Mouse (Mus musculus) yolk sac, embryonic 10.5 days (tissue): ENCODE measurements around the gene Trim45.

ENCODE experiments used
- DNase-seq: peaks from one replicate; pipeline ENCODE4 v3.0.0-alpha.2; 2017; ENCODE audit warnings: low spot score

The Trim45 gene

DNA sequence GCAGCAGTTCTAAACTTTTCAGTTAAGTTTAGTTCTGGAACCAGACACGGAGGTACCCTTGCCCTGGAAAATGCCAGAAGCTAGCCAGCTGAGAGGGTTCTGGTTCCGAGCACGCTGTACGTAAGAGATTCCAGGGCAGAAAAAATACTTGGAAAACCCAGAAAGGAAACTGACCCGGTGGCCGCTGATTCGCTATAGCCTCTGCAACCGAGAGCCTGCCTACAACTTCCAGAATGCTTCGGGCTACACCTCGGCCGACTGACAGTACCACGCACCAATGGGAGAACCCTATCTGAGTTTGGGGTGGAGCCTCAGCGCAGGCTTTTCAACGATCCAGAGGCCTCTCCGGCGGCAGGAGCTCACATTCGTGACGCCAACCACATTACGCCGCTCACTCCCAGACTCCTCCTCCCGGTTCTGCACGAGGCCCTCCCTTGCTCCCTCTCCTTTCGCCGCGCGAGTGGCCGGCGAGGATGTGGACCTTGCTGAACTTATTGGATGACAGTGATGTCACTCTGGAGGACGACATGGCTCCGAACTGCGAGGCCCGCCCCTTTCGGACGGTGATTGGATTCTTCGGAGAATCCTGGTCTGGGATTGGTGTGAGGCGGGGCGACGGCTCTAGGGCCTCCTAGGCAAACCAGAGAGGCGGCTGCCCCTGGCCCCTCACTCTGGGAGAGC, at the start of gene Trim45:
Gene Trim45 (plus strand): TSS at position 378 of the 681 bp plus-strand sequence.
- DNase-seq: peak; percentile 99

DNA sequence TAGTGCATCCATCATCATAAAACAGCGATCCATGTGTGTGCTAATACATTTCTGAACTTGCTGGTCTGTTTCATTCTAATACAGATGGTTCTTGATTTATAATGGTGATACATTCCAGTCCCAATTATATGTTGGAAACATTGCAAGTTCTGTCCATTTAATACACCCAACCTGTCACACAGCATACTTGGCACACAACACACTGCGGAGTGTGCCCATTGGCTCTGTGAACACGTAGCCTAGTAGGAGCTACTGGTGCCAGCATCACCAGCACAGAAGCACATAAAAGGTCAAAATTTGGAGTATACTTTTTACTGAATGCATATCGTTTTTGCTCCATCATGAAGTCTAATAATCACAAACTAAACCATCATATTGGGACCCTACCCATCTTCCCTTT, 44.9 kb upstream of the Trim45 start:
- no peak for DNase-seq

DNA sequence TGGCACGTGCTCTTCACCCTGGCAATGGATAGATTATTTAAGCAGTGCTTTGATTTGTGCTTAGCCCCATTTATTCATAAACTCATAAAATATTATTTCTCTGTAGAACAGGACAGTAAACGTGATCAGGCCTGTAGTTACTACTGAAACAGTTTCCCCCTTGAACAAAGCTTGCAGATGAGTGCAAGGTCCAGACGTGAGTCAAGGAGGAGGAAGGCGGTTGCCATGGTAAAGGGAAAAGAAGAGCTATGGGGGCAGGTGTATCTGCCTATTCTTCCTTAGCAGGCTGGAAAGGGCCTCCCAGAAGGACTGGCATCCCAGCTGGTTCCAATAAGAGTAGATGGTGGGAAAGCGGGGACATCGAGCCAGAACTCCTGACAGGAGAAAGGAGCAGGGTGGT, 40.6 kb upstream of the Trim45 start:
- DNase-seq: no peak

DNA sequence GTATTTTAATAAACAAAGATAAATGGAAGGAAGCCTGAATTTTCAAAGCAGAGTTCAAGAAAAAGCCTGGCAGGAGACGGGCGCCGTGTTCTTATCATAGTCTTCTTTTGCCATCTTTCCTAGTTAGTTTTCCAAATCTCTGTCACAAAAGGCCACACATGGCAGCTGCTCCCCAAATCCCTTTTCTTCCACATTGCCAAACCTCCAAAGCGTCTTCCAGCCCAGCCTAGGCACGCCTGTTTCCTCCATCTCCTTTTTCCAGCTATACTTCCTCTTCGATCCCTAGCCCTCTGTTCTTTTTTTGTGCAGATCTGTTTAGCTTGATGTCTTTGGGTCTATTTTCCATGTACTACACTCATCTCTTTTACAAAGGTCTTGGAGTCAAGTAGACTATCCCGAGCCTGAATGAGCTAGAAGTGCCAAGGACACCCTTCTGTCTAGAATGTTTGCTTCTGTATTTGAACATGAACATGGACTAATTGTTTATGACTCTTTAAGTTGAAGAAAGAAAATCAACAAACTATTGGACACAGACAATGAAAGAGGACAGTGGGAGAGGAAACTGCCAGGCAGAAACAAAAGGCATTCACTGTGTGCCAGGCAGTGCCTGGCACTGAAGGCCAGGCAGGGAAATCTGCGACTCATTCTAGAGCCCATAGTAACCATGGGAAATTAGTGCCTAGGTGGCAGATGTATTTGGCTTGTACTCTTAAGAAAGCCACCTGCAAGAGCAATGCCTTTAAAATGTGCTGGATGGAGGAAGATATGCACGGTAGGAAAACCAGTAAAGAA, 40.0 kb upstream of the Trim45 start:
- no peak for DNase-seq

DNA sequence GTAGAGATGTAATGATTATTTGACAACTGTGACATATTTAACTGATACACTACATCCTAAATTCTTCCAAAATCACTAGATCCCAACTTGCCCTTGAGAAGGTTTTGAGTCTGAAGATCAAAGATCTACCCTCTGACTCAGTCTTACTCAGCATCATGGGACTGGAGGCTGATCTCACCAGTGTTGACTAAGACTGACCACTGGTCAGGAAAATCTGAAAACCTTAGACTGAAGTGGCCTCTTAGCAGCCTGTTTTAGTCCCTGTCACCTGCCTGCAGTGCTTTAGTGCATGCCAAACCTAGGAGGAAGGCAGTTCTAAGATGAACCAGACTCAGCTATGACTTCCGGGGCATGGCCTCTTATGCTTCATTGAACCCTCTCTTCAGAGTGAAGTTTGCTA, 32.8 kb upstream of the Trim45 start:
- no peak for DNase-seq

DNA sequence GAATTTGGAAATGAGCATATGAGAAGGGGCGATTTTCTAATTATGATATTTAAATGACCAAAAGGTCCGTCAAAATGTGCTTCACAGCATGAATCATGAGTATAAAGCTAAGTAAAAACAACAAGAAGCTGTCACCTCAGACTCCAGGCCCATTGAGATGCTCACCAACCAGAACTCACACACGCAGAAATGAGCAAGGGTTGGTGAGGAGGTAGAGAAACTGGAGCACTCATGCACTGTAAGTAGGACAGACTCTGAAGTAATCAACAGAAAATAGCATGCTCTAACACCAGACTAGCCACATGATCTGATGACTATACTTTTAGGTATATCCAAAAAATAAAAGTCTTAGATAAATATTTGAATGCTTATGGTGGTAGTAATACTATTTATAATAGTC, 31.6 kb upstream of the Trim45 start:
- DNase-seq: no peak

DNA sequence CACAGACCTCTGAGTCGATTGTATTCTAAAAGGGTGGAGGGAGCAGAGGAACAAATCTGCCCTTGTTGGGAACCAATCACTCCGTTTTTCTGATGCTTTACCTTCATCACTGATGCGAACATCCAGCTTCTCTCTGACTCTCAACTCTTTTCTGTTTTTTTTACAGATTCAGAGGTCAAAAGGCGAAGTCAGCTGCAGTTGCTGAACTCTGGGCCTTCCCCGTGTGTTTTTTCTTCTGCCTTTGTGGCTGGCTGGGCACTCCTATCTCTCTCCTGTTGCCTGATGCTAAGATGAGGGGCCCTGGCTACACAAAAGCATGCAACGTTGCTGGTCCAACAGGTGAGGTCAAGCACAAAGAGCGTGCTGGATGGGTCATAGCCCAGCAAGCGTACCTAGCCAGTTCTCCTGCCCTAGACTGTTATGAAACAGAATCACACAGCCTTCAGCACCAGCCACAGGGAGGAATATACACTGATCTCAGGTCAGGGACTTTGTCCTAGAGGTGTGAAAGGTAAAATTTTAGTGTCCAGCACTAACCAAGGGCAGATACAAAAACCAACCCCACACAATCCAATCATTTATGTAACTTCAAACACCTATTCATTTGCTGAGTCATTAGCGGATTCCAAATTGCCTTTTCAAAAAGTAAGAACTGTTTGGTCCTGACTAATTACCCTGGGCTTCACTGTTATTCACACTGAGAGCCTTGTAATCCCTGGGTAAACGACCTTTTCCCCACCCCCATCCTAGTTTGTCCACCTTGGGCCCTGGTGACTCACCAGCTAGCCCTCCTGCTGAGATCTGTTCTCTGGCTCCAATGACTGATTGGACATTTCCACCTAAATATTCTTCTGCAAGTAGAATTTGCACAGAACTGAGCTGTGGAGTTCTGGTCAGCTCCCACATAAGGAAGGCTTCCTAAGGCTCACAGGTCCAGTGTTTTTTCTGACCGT, 29.3 kb upstream of the Trim45 start:
- DNase-seq: peak; percentile 65

DNA sequence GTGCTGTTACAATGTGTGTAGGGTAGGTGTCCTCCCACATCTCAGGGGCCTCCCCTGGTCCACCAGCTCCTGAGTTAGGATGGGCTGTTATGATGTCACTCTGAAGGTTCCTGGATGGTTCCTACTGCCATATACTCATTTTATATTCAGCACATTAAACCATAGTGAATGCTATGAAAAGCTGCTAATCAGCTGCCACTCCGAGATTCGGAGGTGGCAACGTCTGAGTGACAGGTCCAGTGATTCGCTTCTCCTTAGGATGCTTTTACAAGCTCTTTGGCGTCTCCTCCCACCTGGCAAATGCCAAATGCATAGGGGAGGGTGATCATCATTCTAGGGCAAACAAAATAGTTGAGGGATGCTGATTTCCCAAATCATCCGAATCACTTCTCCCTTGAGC, 26.5 kb upstream of the Trim45 start:
- DNase-seq: no peak

DNA sequence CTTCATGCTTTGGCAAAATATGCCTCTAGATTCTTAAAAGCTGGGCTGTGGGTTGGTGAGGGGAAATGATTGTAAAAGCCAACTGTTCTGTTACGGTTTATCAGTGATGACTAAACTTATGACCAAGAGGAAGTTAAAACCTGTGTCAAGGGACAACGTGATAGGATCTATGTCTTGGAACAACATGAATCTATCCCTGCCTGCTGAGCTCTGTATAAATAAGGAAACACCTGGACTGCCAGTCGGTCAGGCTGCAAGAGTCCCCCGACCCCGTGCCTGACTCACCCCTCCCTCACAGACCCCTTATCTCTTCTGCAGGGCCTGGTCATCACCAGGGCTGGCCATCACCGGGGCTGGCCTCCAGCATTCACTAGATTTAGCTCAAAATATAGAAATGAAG, 15.9 kb upstream of the Trim45 start:
- DNase-seq: no peak

DNA sequence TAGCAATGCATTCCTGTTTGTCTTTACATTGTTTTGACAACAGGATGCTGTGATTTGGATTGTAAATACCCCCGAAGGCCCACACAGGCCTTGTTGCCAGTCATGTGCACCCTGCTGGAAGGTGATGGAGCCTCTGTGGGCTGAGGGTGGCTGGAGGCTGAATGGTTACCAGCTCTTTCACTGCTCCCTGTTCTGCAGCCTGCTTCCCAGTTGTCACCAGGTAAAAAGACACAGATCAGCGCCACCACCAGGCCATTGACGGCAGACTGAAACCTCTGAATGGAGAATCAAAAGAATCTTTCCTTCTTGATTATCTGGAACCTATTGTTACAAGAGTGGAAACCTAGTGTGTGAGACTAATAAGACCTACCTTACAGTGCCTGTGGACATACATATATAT, 15.1 kb upstream of the Trim45 start:
- DNase-seq: no peak

DNA sequence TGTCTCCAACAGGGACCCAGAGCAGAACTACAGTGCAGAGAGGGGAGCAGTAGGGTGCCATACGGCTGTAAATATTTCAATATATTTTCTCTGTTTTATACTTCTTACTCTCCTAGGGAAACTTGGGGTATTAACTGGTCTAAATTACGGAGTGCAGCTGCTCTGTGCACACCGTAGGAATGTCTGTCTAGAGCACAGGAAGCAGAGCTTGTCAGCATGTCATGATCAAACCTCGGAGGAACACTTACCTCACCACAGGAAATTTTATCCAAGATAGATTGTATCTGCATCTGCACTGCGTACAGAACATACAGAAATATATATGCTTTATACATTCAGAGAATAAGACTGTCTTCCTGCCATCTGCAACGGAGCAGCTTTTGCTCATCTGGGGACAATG, 13.4 kb upstream of the Trim45 start:
- DNase-seq: no peak

DNA sequence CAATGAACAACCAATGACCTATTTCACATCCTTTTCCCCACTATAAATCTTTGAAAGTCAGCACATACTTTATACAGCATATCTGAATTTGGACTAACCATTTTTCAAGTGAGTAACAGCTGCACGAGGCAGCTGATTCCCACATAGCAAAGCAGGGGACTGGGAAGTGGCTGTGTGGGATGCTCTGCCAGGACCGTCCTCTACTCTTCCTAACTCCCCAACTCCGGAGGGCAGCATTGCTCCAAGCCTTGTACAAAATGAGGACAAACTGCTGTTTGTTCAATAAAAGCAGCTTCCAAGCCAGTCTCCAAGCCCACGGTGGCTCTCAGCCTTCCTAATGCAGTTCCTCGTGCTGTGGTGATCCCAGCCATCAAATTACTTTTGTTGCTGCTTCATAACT, 11.4 kb upstream of the Trim45 start:
- no peak for DNase-seq

DNA sequence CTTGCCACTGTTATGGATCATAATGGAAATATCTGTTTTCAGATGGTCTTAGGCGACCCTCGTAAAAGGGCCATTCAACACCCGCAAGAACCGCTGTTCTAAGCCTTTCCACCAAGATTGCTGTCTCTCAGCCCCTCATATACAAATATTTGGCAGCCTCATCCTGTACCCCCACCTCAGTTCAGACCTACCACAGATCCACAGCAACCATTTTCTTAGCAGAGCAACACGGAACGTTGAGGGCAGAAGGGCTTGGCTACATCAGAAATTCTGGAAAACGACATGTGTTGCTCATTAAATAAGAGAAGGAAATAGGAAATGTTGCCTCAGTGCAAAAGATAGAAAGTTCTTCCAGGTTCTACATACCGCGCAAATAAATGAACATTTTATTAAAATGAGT, 11.0 kb upstream of the Trim45 start:
- DNase-seq: no peak

DNA sequence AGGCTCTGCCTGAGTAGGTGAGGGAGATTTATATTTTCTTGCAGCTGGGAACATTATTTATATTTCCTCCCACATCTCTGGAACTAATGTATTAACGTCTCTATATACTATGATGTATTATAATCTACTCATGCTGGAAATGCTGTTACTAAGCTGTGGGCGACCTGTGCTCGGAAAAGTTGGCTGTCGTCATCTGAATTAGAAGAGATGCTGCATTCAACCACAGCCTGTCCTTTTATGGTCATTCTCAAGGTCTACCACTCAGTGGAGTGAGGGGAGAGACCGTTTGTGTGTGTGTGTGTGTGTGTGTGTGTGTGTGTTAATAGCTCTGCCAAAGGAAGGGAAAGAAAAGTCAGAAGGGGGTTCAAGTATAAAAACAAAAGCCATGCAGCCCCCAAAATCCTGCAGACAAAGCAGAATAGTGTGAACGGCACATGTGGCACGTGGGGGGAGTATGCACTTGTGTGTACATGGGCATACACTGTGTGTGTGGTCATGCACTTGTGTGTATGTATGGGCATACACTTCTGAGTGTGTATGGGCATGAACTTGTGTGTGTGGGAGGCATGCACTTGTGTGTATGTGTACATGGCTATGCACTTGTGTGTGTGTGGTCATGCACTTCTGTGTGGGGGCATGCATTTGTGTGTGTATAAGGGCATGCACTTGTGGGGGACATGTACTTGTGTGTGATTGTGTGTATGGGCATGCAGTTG, 10.3 kb upstream of the Trim45 start:
- DNase-seq: no peak

DNA sequence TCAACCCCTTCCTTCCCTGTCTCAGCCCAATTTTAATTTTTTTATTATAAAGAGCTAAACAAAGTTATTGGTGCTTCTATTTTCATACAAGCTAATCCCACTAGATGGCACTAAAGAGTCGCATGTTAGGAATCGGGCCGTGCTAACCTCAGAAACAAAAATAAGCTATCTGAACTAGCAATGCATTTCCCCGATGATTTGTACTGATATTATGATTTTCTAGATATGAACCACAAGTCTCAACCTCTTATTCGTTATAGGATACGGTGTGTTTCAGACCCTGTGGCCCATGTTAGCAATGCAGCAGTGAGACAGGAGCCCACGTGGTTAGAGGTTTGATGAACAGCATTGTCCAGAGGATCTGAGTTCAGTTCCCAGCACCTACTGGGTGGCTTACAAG, 5.2 kb upstream of the Trim45 start:
- peak; percentile 22 for DNase-seq

DNA sequence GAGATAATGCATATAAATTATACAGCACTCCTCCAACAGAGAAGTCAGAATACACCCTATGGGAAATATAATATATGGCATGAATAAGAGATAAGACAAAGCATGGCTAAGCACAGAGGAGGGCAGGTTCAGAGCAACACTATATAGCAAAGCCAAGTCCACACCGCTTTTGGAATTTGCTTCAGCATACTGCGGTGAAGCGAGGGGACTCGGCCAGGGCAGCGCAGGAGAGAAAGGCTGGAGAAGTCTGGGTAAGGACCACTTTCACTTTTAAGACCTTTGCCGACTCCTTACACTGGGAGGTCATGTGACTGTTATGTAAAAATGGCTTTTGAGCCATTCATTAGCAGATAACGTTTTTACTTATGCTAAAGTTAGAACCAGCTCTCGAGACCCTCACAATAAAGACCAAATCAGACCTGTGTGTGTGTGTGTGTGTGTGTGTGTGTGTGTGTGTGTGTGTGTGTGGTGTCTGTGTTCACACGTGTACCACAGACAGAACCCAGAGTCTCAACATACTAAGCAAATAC, 1.3 kb upstream of the Trim45 start:
- no peak for DNase-seq

DNA sequence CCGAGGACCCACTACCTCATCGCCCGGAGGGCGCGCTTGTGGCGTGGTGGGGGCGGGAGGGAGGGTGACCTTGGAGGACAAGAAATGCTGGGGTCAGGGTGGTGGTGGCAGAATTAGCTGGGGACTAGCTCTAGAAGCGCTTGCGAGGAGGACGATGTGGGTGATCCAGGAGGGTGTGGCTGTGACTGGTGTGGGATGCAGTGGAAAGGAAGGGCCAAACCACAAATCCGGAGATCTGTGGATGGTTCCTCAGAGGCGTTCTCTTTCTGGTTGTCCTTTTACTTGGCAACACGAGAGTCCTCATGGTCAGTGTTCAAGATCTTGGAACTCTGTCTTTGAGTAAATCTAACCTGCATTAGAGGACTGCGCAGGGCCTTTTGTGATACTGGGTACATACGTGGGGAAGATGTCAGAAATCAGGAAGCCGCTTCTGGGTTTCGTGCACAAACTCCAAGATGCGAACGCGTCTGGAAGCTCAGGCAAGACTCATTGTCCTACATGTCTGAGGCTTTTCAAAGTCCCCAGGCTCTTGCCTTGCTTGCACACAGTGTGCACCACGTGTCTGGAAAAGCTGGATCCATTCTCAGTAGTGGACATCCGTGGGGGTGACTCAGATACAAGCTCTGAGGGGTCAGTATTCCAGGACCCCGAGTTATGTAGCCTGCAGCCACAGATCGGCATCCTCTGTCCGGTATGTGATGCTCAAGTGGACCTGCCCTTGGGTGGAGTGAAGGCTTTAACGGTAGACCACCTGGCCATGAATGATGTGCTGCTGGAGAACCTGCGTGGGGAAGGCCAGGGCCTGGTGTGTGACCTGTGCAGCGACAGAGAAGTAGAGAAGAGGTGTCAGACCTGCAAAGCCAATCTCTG, 739 bp downstream of the Trim45 start:
- no peak for DNase-seq

DNA sequence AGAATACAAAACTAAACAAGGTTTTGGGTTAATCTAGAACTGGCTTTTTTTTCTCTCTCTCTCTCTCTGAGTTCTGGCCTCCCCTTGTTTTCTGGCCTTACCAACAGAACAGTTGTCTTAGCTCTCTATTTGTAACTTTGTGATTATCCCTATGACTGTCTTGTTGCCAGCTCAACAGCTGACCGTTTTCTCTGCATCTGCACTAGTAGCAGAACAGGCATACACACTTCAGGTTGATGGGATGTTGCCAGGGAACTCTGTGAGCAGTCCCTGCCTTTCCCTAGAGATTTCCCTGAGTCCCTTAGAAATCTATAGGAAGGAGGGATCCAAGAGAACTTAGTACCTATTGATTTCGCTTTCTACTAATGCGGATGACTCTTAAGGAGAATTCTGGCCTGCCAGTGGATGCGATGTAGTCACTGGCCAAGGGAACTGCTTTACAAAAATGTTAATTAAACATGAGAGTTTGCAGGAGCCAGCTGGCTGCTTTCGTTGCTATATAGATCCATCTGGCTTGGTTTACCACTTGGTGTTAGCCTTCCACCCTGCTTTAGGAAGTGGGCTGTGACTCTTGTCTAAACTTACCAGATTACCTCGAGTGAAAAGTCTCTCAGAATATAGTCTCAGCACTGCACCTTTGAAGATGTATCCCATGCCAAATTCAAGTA, 2.2 kb downstream of the Trim45 start:
- DNase-seq: no peak

DNA sequence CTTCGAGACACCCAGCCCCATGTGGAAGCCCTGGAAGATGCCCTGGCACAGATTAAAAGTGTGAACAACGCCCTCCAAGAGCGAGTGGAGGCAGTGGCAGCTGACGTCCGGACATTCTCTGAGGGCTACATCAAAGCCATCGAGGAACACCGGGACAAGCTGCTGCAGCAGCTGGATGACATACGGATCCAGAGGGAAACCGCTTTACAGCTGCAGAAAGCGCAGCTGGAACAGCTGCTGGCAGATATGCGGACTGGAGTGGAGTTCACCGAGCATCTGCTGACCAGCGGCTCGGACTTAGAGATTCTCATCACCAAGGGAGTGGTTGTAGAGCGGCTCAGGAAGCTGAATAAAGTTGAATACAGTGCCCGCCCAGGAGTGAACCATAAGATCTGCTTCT, 3.2 kb downstream of the Trim45 start:
- no peak for DNase-seq
